Mouse (Mus musculus): Measurements from ENCODE around the gene Fancm. TPM values are rescaled to one million over a fixed set of nuclear protein-coding genes. Genes with fewer than 3 reads are reported as not detected.

Gene Fancm
- 16.9 and 17.8 TPM in 2 replicates for polyA plus RNA-seq (2016; fragmentation: Nextera tagmentation; extraction: Ambion mirVana)

DNA sequence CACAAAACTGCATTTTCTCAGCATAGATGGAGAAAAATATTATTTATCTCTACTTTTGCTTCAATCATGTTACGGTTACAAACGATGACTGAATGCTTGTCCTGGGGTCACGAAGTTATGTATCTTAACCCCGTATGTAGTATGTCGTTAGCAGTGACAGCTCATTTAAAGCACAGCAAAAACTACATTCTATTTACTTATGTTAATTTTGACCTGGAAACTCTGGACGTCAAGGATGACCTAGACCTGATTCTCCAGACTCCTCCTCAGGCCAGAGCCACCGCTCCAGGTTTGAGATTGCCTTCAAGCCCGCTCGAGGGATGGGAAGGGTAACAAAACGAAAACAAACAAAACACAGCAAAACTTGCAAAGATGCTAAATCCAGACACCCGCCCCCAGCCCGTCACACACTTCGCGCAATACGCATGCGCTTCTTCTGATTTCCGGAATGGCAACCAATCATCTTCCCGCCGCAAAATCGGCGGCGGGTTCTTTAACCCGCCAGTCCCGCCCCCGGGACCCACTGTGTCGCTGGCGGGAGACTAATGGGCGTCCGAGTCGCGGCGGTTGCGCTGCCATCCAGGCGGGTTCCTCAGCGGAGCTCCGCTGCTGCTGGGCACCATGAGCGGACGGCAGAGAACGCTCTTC, at the start of gene Fancm:
Gene Fancm (plus strand): TSS at position 519 of the 648 bp plus-strand sequence.
- peak; percentile 88 for DNase-seq (ENCODE audit: low spot score)
- no peaks in the 10 kb centered on the region for H3K9me3 ChIP-seq (replicated peaks)
- H3K27me3 ChIP-seq (ENCODE audit: low read depth, poor library complexity, severe bottlenecking): no peaks in the 10 kb centered on the region
- H3K4me3 ChIP-seq: peak within 1 kb of the TSS; percentile 93
- WGBS: 3% methylated on average over 39 of the region's 39 CpGs
- H3K27ac ChIP-seq: peak within 1 kb of the TSS; percentile 96
- peaks cover 25% of the 10 kb centered on the region for H3K4me1 ChIP-seq
- H3K36me3 ChIP-seq: peaks cover 30% of the 10 kb centered on the region

DNA sequence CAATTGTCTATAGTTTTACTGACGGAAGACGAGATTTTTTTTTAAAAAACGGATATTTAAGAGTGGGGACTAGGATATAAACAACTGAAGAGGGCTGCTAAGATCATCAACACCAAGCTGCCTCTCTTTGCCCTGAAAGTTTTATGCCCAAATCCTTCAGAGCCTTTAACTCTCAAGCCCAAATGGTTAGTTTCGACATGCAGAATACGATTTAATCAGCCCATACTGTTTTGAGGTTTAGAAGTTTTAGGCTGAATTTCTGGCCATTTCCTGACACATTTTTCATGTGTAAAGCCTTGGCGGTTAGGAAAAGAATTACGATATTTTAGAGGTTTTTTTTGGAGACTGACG, 39.6 kb upstream of the Fancm start:
- Histone ChIP-seq H3K27ac (peak overlapping the region; percentile 97), H3K4me3 (peak overlapping the region; percentile 92), H3K36me3 (peaks cover 16% of the 10 kb centered on the region), H3K27me3 (ENCODE audit: low read depth, poor library complexity, severe bottlenecking) (no peaks in the 10 kb centered on the region), H3K9me3 (replicated peaks) (no peaks in the 10 kb centered on the region), H3K4me1 (peaks cover 11% of the 10 kb centered on the region; the same call in 1 of the 2 replicates)
- DNase-seq (ENCODE audit: low spot score): no peak
- WGBS: 53% methylated on average over 8 of the region's 8 CpGs

DNA sequence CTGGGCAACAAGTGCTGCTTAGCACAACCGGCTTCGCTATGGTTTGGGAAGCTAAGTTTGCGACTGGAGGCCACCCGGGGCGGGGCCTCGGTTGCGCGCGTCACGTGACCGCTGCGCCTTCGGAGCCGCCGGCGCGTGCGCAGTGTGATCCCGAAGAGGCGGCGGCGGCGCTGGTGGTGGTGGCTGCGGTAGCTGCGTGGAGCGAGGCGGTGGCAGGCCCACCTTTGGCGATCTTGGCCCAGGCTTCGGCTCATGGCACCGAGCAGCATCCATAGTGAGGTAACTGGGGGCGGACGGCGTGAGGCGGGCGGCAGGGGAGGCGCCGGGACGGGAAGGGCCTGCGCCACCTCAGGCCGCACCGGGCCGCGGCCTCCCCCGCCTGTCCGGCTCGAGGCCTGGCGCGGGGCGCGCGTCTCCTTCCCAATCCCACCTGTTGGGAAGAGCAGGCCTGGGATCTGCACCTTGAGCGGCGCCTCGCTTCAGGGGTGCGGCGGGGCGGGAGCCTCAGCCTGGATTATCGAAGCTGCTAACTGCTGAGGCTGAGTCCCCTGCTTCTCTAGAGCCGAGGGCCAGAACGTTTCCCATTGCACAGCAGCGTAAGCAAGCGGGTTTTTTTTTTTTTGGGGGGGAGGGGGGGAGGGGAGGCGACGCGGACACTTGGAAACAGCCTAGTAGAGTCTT, 39.1 kb upstream of the Fancm start, which contains the start of gene Prpf39:
Gene Prpf39 (plus strand): TSS at position 144 of the 681 bp plus-strand sequence.
- under 1% methylated on average over 65 of the region's 65 CpGs for WGBS
- peak within 1 kb of the TSS; percentile 97 for H3K27ac ChIP-seq
- H3K9me3 ChIP-seq (replicated peaks): no peaks in the 10 kb centered on the region
- peak; percentile 91 for DNase-seq (ENCODE audit: low spot score)
- H3K4me3 ChIP-seq: peak within 1 kb of the TSS; percentile 92
- H3K4me1 ChIP-seq: peaks cover 11% of the 10 kb centered on the region; the same call in 1 of the 2 replicates
- H3K36me3 ChIP-seq: peaks cover 17% of the 10 kb centered on the region
- H3K27me3 ChIP-seq (ENCODE audit: low read depth, poor library complexity, severe bottlenecking): no peaks in the 10 kb centered on the region

DNA sequence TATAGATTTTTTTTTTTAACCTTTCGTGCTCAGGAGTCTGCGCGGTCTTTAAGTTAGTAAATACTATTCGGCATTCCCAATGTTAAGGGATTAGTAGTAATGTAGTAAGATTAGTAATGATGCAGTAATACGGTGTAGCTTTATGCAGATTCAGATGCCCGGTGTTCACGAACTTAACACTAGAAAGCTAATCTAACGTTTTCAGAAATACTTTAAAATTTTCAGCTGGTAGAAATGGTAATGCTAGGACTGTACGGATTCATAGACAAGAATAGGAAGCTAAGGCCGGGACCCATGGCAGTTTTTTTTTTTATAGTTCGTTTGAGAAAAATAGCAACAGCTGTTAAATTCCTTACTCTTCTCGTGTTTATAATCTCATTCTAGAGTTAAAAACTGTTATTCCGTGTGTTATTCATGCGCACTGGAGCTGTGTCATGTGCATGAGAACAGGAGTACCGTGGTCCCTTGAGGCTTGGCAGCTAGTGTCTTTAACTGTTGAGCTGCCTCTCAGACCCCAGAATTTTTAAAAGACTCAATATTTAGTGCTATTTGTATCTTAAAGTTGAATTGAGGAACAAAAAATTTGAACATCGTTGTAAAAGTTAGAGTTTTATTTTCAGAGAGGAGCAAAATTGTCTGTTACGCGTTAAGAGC, 38.4 kb upstream of the Fancm start:
- H3K4me1 ChIP-seq: peaks cover 11% of the 10 kb centered on the region; the same call in 1 of the 2 replicates
- no peak for DNase-seq (ENCODE audit: low spot score)
- 24% methylated on average over 18 of the region's 18 CpGs for WGBS
- peaks cover 21% of the 10 kb centered on the region for H3K36me3 ChIP-seq
- no peaks in the 10 kb centered on the region for H3K9me3 ChIP-seq (replicated peaks)
- H3K27ac ChIP-seq: peak overlapping the region; percentile 97
- no peaks in the 10 kb centered on the region for H3K27me3 ChIP-seq (ENCODE audit: low read depth, poor library complexity, severe bottlenecking)
- H3K4me3 ChIP-seq: peak overlapping the region; percentile 92

DNA sequence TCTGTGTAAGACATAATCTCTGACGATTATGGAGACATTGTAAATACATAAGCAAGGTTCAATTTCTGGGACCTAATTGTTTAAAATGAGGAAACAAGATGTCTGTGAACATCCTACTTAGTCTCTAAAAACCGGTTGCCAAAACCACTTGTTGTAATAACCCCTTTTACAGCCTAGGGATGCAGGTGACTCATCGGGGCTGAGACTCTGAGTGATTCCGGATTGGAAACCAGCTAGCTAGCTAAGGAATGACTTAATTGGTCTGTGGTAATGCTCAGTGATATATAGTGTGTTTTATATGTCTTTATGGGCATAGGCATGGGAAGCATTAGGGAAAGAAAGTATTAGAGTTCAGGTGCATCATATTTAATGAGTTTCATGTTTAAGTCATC, 37.9 kb upstream of the Fancm start:
- H3K4me3 ChIP-seq: peak overlapping the region; percentile 92
- no peak overlapping the region for H3K27ac ChIP-seq
- WGBS: 49% methylated on average over 4 of the region's 4 CpGs
- peaks cover 11% of the 10 kb centered on the region; the same call in 1 of the 2 replicates for H3K4me1 ChIP-seq
- no peaks in the 10 kb centered on the region for H3K27me3 ChIP-seq (ENCODE audit: low read depth, poor library complexity, severe bottlenecking)
- DNase-seq (ENCODE audit: low spot score): no peak
- H3K9me3 ChIP-seq (replicated peaks): no peaks in the 10 kb centered on the region
- peaks cover 25% of the 10 kb centered on the region for H3K36me3 ChIP-seq

DNA sequence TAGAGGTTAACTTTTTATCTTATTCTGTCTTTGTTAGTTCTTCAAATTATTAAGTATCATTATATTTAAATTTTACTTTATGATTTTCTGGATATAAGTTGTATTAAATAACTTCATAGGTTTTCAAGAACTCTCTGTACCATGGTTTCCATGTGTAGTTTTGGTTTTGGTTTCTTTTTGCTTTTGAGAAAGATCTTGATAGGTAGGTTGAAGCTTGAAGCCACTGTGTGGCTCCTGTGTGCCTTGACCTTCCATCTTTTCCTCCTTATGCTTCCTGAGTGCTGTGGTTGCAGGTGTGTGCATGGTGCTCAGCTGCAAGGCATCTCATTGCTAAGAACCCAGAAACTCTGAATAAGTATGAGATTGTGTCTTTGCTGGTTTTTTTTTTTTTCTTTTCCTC, 26.6 kb upstream of the Fancm start:
- H3K4me1 ChIP-seq: no peaks in the 10 kb centered on the region

DNA sequence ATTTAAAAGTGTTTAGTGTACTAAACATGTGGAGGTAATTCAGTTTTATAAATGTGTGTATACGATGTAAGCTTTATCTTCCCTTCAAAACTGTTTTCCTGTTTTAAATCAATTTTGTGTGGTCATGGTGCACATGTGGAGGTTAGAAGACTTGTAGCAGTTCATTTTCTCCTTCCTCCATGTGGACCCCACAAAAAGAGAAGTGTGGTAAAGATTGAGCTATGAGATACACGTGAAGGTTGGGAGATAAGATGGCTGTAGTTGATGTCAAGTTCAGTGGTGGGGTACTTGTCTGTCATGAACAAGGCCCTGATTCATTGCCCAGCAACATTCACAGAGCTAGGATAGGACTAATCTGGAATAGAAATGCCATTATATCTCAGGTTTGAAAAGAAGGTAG, 17.2 kb upstream of the Fancm start:
- 93% methylated on average over 2 of the region's 2 CpGs for WGBS
- Histone ChIP-seq H3K27ac (no peak overlapping the region), H3K27me3 (ENCODE audit: low read depth, poor library complexity, severe bottlenecking) (no peaks in the 10 kb centered on the region), H3K4me1 (no peaks in the 10 kb centered on the region), H3K9me3 (replicated peaks) (no peaks in the 10 kb centered on the region), H3K36me3 (peaks cover 95% of the 10 kb centered on the region), H3K4me3 (no peak overlapping the region)
- no peak for DNase-seq (ENCODE audit: low spot score)

More for the DNA sequence above, 26.6 kb upstream of the Fancm start:
- Histone ChIP-seq H3K36me3 (peaks cover 85% of the 10 kb centered on the region), H3K27ac (no peak overlapping the region), H3K9me3 (replicated peaks) (no peaks in the 10 kb centered on the region), H3K4me3 (no peak overlapping the region), H3K27me3 (ENCODE audit: low read depth, poor library complexity, severe bottlenecking) (no peaks in the 10 kb centered on the region)
- no peak for DNase-seq (ENCODE audit: low spot score)

DNA sequence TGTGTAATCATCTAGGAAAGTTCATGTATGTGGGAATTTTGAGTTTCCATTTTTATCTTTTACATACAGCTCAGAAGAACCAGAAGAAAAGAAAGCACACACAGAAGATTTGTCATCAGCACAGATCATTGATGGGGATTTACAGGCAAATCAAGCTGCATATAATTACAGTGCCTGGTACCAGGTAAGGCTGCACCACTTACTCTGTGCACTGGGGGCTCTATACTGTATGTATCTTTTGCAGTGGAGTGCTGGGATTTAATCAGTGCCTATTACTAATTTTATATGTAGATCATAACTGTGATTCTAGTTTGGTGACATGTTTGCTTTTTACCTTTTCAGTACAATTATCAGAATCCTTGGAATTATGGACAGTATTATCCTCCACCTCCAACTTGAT, 14.3 kb upstream of the Fancm start:
- Histone ChIP-seq H3K27ac (no peak overlapping the region), H3K4me1 (no peaks in the 10 kb centered on the region), H3K27me3 (ENCODE audit: low read depth, poor library complexity, severe bottlenecking) (no peaks in the 10 kb centered on the region), H3K9me3 (replicated peaks) (no peaks in the 10 kb centered on the region), H3K4me3 (no peak overlapping the region), H3K36me3 (peaks cover 99% of the 10 kb centered on the region)
- no peak for DNase-seq (ENCODE audit: low spot score)

DNA sequence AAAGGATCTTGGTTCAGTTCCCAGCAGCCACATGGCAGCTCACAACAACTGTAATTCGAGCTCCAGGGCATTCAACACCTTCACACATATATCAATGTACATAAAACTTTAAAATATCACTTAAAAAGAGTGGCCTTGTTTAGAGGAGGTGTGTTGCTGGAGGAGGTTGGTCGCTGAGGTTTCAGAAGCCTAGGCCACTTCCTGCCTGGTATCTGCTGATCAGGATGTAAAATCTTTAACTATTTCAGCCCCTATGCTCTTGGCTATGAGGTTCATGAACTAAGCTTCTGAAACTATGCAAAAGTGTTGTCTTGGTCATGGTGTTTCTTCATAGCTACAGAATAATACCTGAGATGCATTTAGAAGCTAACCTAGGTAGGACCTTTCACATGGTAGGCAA, 10.2 kb upstream of the Fancm start:
- 69% methylated on average over 2 of the region's 2 CpGs for WGBS
- Histone ChIP-seq H3K27me3 (ENCODE audit: low read depth, poor library complexity, severe bottlenecking) (no peaks in the 10 kb centered on the region), H3K4me1 (no peaks in the 10 kb centered on the region), H3K27ac (no peak overlapping the region), H3K9me3 (replicated peaks) (no peaks in the 10 kb centered on the region), H3K36me3 (peaks cover 95% of the 10 kb centered on the region), H3K4me3 (no peak overlapping the region)
- no peak for DNase-seq (ENCODE audit: low spot score)

DNA sequence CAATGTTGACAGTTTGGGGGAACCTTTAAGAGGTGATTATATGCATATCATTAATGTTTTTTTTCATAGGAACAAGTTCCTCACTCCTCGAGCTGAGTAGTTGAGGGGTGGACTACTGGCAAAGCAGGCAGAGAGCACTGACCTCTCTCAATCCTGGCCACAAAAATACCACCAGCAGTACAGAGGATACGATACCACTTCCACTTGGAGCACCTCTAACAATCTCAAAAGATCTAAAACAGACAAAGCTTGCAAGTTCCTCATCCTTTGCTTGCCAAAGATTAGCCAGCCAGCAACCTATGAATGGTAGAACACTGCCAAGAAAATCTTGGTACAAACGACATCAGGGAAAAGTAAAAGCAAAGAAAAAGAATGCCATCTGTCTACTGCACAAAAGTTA, 9.2 kb upstream of the Fancm start:
- Histone ChIP-seq H3K9me3 (replicated peaks) (no peaks in the 10 kb centered on the region), H3K4me3 (no peak overlapping the region), H3K27ac (no peak overlapping the region), H3K27me3 (ENCODE audit: low read depth, poor library complexity, severe bottlenecking) (no peaks in the 10 kb centered on the region), H3K36me3 (peaks cover 86% of the 10 kb centered on the region), H3K4me1 (no peaks in the 10 kb centered on the region)
- WGBS: 87% methylated on average over 3 of the region's 3 CpGs
- DNase-seq (ENCODE audit: low spot score): no peak

DNA sequence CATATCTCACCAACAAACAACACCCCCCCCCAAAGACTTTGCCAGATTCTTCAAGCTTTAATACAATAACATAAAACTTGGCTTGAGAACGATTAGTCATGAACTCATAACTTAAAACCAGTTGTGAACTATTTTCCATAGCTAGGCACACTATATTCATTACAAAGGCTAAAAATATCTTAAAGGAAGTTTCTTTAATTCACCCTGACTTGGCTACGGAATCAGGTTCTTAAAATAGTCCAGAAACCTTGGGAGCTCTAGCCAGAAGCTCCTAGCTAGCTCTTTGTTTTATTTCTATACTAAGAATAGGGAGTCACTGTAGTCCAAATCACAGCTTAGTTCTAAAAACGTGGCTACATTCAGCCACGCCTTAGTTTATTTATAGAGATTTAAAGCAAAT, 7.0 kb upstream of the Fancm start:
- Histone ChIP-seq H3K4me1 (no peaks in the 10 kb centered on the region; the same call in 1 of the 2 replicates), H3K36me3 (peaks cover 69% of the 10 kb centered on the region), H3K27ac (no peak overlapping the region), H3K9me3 (replicated peaks) (no peaks in the 10 kb centered on the region), H3K27me3 (ENCODE audit: low read depth, poor library complexity, severe bottlenecking) (no peaks in the 10 kb centered on the region), H3K4me3 (no peak overlapping the region)
- WGBS: 89% methylated on average over 4 of the region's 4 CpGs
- no peak for DNase-seq (ENCODE audit: low spot score)

DNA sequence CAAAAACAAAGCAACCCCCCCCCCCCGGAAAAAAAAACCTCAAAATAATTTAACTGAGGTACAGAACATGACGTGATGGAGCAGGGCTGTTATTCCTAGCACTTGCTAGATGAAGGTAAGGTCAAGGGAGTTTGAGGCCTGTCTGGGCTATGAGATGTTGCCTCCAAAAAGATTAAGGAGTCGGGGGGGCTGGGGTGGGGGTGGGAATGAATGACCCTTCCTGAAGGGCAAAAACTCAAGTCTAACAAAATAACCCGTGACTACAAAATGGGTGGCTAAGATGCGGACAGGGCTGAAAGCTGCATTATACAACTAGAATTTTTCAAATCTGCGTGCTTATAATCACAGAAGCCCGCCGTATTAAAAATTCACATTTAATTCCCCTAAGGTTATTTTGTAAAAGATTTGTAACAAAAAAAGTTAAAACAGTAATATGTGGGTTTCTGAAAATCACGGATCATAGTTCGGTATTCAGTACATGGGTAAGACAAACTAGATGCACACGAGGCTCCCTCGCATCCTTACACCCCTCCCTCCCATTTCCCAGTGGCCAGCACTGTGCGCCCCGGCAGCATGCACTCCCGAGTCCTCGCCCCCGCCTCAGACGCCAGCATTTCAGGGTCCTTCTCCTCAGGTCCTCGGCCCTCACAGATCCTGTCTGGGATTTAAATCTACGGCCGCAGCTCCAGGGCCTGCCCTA, 2.3 kb upstream of the Fancm start:
- peak; percentile 34 for DNase-seq (ENCODE audit: low spot score)
- H3K27ac ChIP-seq: peak overlapping the region; percentile 96
- H3K36me3 ChIP-seq: peaks cover 29% of the 10 kb centered on the region
- peak overlapping the region; percentile 93 for H3K4me3 ChIP-seq
- H3K9me3 ChIP-seq (replicated peaks): no peaks in the 10 kb centered on the region
- 4% methylated on average over 21 of the region's 21 CpGs for WGBS
- H3K4me1 ChIP-seq: peaks cover 25% of the 10 kb centered on the region
- H3K27me3 ChIP-seq (ENCODE audit: low read depth, poor library complexity, severe bottlenecking): no peaks in the 10 kb centered on the region

Measured in limb, embryonic 10.5 days (tissue).